Mouse (Mus musculus) MEL (cell line): ENCODE measurements at regions not wholly inside any gene's neighbourhood (a gene's known extent, or its start where the extent isn't known, plus 50 kb on each side); places are given as distances from the start of the nearest gene placed in this dataset.

ENCODE experiments used
- DNase-seq: peaks from one replicate; pipeline ENCODE4 v3.0.0; 2011; ENCODE audit warnings: low read depth, low spot score
- H3K27ac ChIP-seq: 2 replicates; pipeline ENCODE4 v1.5.1; 2012; ENCODE audit warnings: low read depth, mild to moderate bottlenecking, control low read depth, low read length, moderate library complexity; ENCODE audit not compliant: control insufficient read depth
- H3K27me3 ChIP-seq, 2 experiments: fragments of 150-350 bp in 1 of 2; sonication (generic) in 1 of 2; 2 replicates each; pipeline ENCODE4 v1.6.1; 2012; ENCODE audit warnings: low read length in 2 of 2, mild to moderate bottlenecking in 2 of 2, improper control_type of control experiment in 1 of 2, moderate library complexity in 1 of 2; ENCODE audit not compliant: insufficient read depth in 2 of 2, control insufficient read depth in 1 of 2
- H3K36me3 ChIP-seq, 2 experiments: 2 replicates each; pipeline ENCODE4 v1.6.1; 2012 to 2014; ENCODE audit warnings: low read length in 2 of 2, improper control_type of control experiment in 1 of 2, inconsistent platforms in 1 of 2, mild to moderate bottlenecking in 1 of 2; ENCODE audit not compliant: insufficient read depth in 2 of 2, control insufficient read depth in 1 of 2
- H3K4me1 ChIP-seq, 2 experiments: fragments of 150-350 bp in 1 of 2; sonication (generic) in 1 of 2; 2 replicates each; pipeline ENCODE4 v1.6.1; 2012; ENCODE audit warnings: low read length in 2 of 2, improper control_type of control experiment in 1 of 2, mild to moderate bottlenecking in 1 of 2; ENCODE audit not compliant: insufficient read depth in 2 of 2, control insufficient read depth in 1 of 2
- H3K4me3 ChIP-seq, 2 experiments: fragments of 150-350 bp in 1 of 2; sonication (generic) in 1 of 2; 2 replicates each; pipeline ENCODE4 v1.5.1; 2012; ENCODE audit warnings: low read depth in 2 of 2, low read length in 2 of 2, mild to moderate bottlenecking in 2 of 2, moderate library complexity in 2 of 2, control low read depth in 1 of 2, improper control_type of control experiment in 1 of 2; ENCODE audit not compliant: control insufficient read depth in 1 of 2, insufficient read depth in 1 of 2
- H3K79me2 ChIP-seq: 2 replicates; pipeline ENCODE4 v1.6.1; 2012; ENCODE audit warnings: mild to moderate bottlenecking, low read length, moderate library complexity; ENCODE audit not compliant: control insufficient read depth, poor library complexity, insufficient read depth
- H3K9ac ChIP-seq: 2 replicates; pipeline ENCODE4 v1.6.1; 2012; ENCODE audit warnings: low read depth, mild to moderate bottlenecking, control low read depth, low read length, moderate library complexity; ENCODE audit not compliant: control insufficient read depth, poor library complexity, severe bottlenecking
- H3K9me3 ChIP-seq: fragments of 150-350 bp; sonication (generic); replicated peaks from 2 replicates; pipeline ENCODE4 v1.6.1; 2012; ENCODE audit warnings: mild to moderate bottlenecking, low read length, improper control_type of control experiment, moderate library complexity; ENCODE audit not compliant: insufficient read depth
- CHD1 ChIP-seq: IDR thresholded peaks from 2 replicates; pipeline ENCODE4 v1.6.1; 2012; ENCODE audit warnings: low read depth, mild to moderate bottlenecking, inconsistent platforms, low read length, improper control_type of control experiment
- CHD2 ChIP-seq: IDR thresholded peaks from 2 replicates; pipeline ENCODE4 v1.6.1; 2011; ENCODE audit warnings: low read length, improper control_type of control experiment
- CTCF ChIP-seq, 3 experiments: IDR thresholded peaks in 2 of 3; conservative IDR thresholded peaks in 1 of 3; 2 replicates each; pipeline ENCODE4 v1.5.1; 2011 to 2012; ENCODE audit warnings: low read length in 3 of 3, low read depth in 2 of 3, mild to moderate bottlenecking in 2 of 3, improper control_type of control experiment in 1 of 3, inconsistent platforms in 1 of 3, mixed read lengths in 1 of 3, moderate library complexity in 1 of 3; ENCODE audit not compliant: control insufficient read depth in 1 of 3, insufficient read depth in 1 of 3, poor library complexity in 1 of 3, severe bottlenecking in 1 of 3
- ELF1 ChIP-seq: IDR thresholded peaks from 2 replicates; pipeline ENCODE4 v1.6.1; 2014; ENCODE audit warnings: low read depth, mild to moderate bottlenecking, inconsistent platforms, low read length, improper control_type of control experiment, moderate library complexity
- EP300 ChIP-seq, 2 experiments: IDR thresholded peaks; 2 replicates each; pipeline ENCODE4 v1.6.1; 2011; ENCODE audit warnings: improper control_type of control experiment in 2 of 2, low read length in 2 of 2, low read depth in 1 of 2, mild to moderate bottlenecking in 1 of 2
- ETS1 ChIP-seq: IDR thresholded peaks from 2 replicates; pipeline ENCODE4 v1.6.1; 2012; ENCODE audit warnings: low read depth, mild to moderate bottlenecking, inconsistent platforms, low read length, improper control_type of control experiment, moderate library complexity
- GABPA ChIP-seq: IDR thresholded peaks from 2 replicates; pipeline ENCODE4 v1.6.1; 2012; ENCODE audit warnings: low read depth, mild to moderate bottlenecking, inconsistent platforms, low read length, improper control_type of control experiment, moderate library complexity
- GATA1 ChIP-seq: IDR thresholded peaks from 2 replicates; pipeline ENCODE4 v1.6.1; 2011; ENCODE audit warnings: low read depth, low read length, improper control_type of control experiment
- JUND ChIP-seq: IDR thresholded peaks from 2 replicates; pipeline ENCODE4 v1.6.1; 2011; ENCODE audit warnings: low read depth, mild to moderate bottlenecking, improper control_type of control experiment, low read length
- KAT2A ChIP-seq: conservative IDR thresholded peaks from 2 replicates; pipeline ENCODE4 v1.6.1; 2012; ENCODE audit warnings: low read depth, low read length, improper control_type of control experiment, inconsistent platforms
- MAFK ChIP-seq: IDR thresholded peaks from 2 replicates; pipeline ENCODE4 v1.6.1; 2011; ENCODE audit warnings: low read depth, mild to moderate bottlenecking, low read length, improper control_type of control experiment, borderline replicate concordance
- MAX ChIP-seq: IDR thresholded peaks from 2 replicates; pipeline ENCODE4 v1.6.1; 2011; ENCODE audit warnings: low read length, improper control_type of control experiment
- MAZ ChIP-seq: IDR thresholded peaks from 2 replicates; pipeline ENCODE4 v1.6.1; 2012; ENCODE audit warnings: low read depth, mild to moderate bottlenecking, inconsistent platforms, low read length, improper control_type of control experiment
- MEF2A ChIP-seq: IDR thresholded peaks from 2 replicates; pipeline ENCODE4 v1.6.1; 2014; ENCODE audit warnings: low read depth, mild to moderate bottlenecking, inconsistent platforms, low read length, improper control_type of control experiment; ENCODE audit not compliant: poor library complexity, insufficient replicate concordance, severe bottlenecking; ENCODE audit errors: extremely low read depth
- MXI1 ChIP-seq: IDR thresholded peaks from 2 replicates; pipeline ENCODE4 v1.6.1; 2011; ENCODE audit warnings: mild to moderate bottlenecking, low read depth, low read length, improper control_type of control experiment
- MYC ChIP-seq: IDR thresholded peaks from 2 replicates; pipeline ENCODE4 v1.6.1; 2011; ENCODE audit warnings: low read depth, mild to moderate bottlenecking, low read length, improper control_type of control experiment, moderate library complexity
- NELFE ChIP-seq: IDR thresholded peaks from 2 replicates; pipeline ENCODE4 v1.6.1; 2011; ENCODE audit warnings: low read depth, low read length, improper control_type of control experiment
- NRF1 ChIP-seq: IDR thresholded peaks from 2 replicates; pipeline ENCODE4 v1.6.1; 2014; ENCODE audit warnings: low read depth, mild to moderate bottlenecking, inconsistent platforms, low read length, improper control_type of control experiment, moderate library complexity; ENCODE audit not compliant: poor library complexity, insufficient read depth, severe bottlenecking
- RAD21 ChIP-seq: IDR thresholded peaks from 2 replicates; pipeline ENCODE4 v1.6.1; 2011; ENCODE audit warnings: mild to moderate bottlenecking, low read depth, low read length, improper control_type of control experiment
- SIN3A ChIP-seq: IDR thresholded peaks from 2 replicates; pipeline ENCODE4 v1.6.1; 2012; ENCODE audit warnings: low read length, improper control_type of control experiment, inconsistent platforms
- SMC3 ChIP-seq: IDR thresholded peaks from 2 replicates; pipeline ENCODE4 v1.6.1; 2011; ENCODE audit warnings: low read depth, low read length, improper control_type of control experiment
- TBP ChIP-seq: IDR thresholded peaks from 2 replicates; pipeline ENCODE4 v1.8.0; 2011; ENCODE audit warnings: low read depth, low read length, improper control_type of control experiment
- UBTF ChIP-seq: IDR thresholded peaks from 2 replicates; pipeline ENCODE4 v1.6.1; 2012; ENCODE audit warnings: low read depth, mild to moderate bottlenecking, inconsistent platforms, low read length, improper control_type of control experiment, moderate library complexity, borderline replicate concordance; ENCODE audit not compliant: insufficient read depth
- USF2 ChIP-seq, 2 experiments: IDR thresholded peaks; 2 replicates each; pipeline ENCODE4 v1.6.1; 2011 to 2012; ENCODE audit warnings: improper control_type of control experiment in 2 of 2, low read length in 2 of 2, borderline replicate concordance in 1 of 2, inconsistent platforms in 1 of 2, low read depth in 1 of 2, mild to moderate bottlenecking in 1 of 2; ENCODE audit not compliant: insufficient read depth in 1 of 2
- ZC3H11A ChIP-seq: IDR thresholded peaks from 2 replicates; pipeline ENCODE4 v1.6.1; 2012; ENCODE audit warnings: low read depth, mild to moderate bottlenecking, inconsistent platforms, low read length, improper control_type of control experiment
- ZMIZ1 ChIP-seq: IDR thresholded peaks from 2 replicates; pipeline ENCODE4 v1.6.1; 2012; ENCODE audit warnings: low read depth, mild to moderate bottlenecking, inconsistent platforms, low read length, improper control_type of control experiment, moderate library complexity
- ZNF384 ChIP-seq: IDR thresholded peaks from 2 replicates; pipeline ENCODE4 v1.6.1; 2012; ENCODE audit warnings: low read depth, mild to moderate bottlenecking, inconsistent platforms, low read length, improper control_type of control experiment

DNA sequence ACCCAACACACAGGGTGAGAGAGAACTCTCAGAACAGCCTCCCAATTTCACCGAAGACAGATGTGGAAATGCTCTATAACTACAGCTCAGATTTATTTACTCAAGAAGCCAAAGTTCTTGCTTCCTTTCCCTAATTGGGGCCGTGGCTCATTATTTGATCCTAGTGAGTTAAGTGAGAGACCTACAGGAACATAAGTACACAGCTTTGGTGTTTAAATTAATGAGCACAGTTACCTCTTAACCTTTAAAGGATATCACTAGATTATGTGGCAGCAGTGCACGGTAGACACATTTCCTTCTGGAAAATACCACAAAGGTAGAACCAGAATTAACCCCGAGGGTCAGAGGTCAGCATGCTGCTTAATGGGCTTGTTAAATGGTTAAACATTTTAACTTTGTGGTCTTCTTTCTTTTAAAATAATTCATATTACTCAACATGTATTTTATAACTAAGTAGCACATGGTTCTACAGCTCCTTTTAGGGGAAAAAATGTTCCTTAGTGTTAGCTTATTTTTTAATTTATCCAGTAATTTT, 144.6 kb downstream of the Atp6ap1l start:
- TF ChIP-seq MXI1 (no peak), MAFK (no peak), MAZ (no peak), SMC3 (no peak), ZMIZ1 (no peak), RAD21 (no peak), MAX (no peak), TBP (no peak), ETS1 (no peak), KAT2A (no peak), CTCF (IDR thresholded peaks at IDR 0.05 in 2 of 3, conservative IDR thresholded peaks at IDR 0.05 in 1 of 3; ENCODE audit: control insufficient read depth in 1 of 3, insufficient read depth in 1 of 3, low read depth in 2 of 3, low read length in 3 of 3, poor library complexity in 1 of 3, severe bottlenecking in 1 of 3) (no peak), NRF1 (no peak), CHD1 (no peak), UBTF (no peak), JUND (no peak), CHD2 (no peak), MYC (no peak), ZNF384 (no peak), USF2 (IDR thresholded peaks at IDR 0.05; ENCODE audit: borderline replicate concordance in 1 of 2, insufficient read depth in 1 of 2, low read depth in 1 of 2, low read length in 2 of 2) (no peak)
- H3K36me3 ChIP-seq: no peaks in the 10 kb centered on the region
- H3K4me1 ChIP-seq: no peaks in the 10 kb centered on the region
- H3K4me3 ChIP-seq: no peak overlapping the region
- no peaks in the 10 kb centered on the region for H3K27me3 ChIP-seq
- H3K27ac ChIP-seq: no peak overlapping the region
- DNase-seq: no peak
- H3K9ac ChIP-seq: no peak overlapping the region
- H3K9me3 ChIP-seq: no peaks in the 10 kb centered on the region
- H3K79me2 ChIP-seq: no peaks in the 10 kb centered on the region

DNA sequence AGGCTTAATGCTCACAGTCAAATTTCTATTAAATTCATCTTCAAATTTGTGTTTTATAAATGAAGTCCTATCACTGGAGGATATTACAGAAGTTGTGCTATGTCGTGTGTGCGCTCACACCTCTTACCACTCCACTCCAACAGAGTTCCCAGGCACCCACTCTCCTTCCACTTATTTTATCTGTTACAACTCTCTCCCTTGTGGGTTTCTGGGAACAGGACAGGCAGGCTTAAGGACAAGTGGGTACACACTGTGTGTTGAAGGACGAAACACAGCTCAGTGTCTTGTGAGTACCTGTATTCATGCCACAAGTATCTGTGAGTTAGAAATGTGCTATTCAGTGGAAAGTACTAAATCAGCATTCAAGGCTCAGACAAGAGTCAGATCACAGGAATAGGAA, 150.7 kb downstream of the Atp6ap1l start:
- H3K36me3 ChIP-seq: no peaks in the 10 kb centered on the region
- no peak overlapping the region for H3K9ac ChIP-seq
- H3K79me2 ChIP-seq: no peaks in the 10 kb centered on the region
- no peak overlapping the region for H3K4me3 ChIP-seq
- peaks cover 0 to 1% of the 10 kb centered on the region in 2 experiments; a peak in 2 of 4 replicates for H3K27me3 ChIP-seq
- H3K9me3 ChIP-seq: no peaks in the 10 kb centered on the region
- no peak for TF ChIP-seq ZMIZ1
- no peak for TF ChIP-seq MAX
- no peak for TF ChIP-seq ELF1
- no peak for TF ChIP-seq EP300 (IDR thresholded peaks at IDR 0.05; ENCODE audit: low read depth in 1 of 2, low read length in 2 of 2)
- no peak for TF ChIP-seq ETS1
- no peak for TF ChIP-seq MEF2A
- TF ChIP-seq SIN3A: no peak
- no peak for TF ChIP-seq NELFE
- no peak for TF ChIP-seq ZC3H11A
- no peak for TF ChIP-seq CHD2
- no peak for TF ChIP-seq KAT2A
- no peak for TF ChIP-seq GABPA
- TF ChIP-seq GATA1: no peak
- no peak for TF ChIP-seq MXI1
- TF ChIP-seq, all 39 proteins: peak for 0
- no peaks in the 10 kb centered on the region for H3K4me1 ChIP-seq
- H3K27ac ChIP-seq: no peak overlapping the region
- DNase-seq: no peak
